Mouse (Mus musculus) brain, embryonic 18.5 days (tissue): ENCODE data around the gene Slc17a7.

Experiments used
- DNase-seq: peaks from one replicate; pipeline ENCODE4 v3.0.0-alpha.2; 2012; ENCODE audit warnings: low read depth, low spot score

Slc17a7 gene

DNA sequence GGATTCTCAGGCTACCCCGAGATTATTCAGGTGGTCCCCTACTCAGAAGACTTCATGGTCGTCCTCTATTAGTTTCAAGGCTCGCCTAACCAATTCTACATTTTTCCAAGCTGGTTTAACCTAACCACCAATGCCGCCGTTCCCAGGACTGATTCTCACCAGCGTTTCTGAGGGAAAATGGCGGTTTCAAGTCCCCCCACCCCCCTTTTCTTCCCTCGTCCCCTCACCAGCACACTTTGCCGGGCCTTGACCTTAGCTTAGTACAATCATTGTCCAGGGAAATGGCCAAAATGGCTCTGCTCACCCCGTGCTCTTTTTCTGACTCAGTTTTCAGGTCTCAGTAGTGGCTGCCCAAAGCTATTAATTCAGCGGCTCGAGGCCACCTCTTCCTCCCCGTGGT lies 11.6 kb downstream of the Slc17a7 start:
- no peak for DNase-seq

- no peak for DNase-seq
These were observed 12.2 kb downstream of the Slc17a7 start for GRCm38 (mm10) chr7:45175929-45176328.

DNA sequence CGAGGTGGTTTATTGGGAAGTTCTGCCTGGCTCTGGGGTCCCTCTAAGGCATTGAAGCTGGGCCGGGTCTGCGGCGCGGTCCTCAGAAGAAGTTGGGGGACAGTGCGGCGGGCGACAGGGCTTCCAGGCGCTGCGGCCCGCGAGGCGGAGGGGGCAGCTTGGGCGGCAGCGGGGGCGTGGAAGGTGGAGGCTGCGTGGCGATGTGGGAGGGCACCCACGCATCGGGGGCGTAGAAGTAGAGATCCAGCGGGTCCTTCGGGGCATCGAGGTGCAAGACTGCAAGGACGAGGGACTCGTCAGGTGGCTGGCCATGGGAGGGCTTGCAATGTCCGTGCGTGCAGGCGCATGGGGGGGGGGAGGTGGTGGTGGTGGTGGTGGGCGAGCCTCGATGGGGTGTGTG lies 12.6 kb downstream of the Slc17a7 start:
- no peak for DNase-seq

DNA sequence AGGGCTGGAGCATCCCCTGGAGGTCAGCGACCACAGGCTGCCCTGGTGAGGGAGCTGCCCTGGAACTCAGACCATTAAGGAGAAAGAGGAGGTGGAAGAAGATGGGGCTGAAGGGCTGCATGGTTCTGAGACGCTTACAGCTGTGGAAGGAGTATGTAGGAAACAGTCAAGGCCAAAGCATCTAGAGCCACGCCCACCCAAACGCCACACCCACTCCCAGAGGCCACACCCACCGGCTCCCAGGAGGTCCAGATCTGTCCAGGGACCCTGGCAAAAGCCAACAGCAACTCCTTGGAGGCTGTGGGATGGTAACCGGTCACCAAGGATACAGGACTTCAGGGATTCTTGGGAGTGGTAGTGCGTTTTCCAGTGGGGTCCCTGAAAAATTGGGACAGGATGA lies 14.8 kb downstream of the Slc17a7 start:
- DNase-seq: no peak

GRCm38 (mm10) chr7:45179469-45179868 lies 15.7 kb downstream of the Slc17a7 start, which contains the start of gene Gfy:
TSS of gene Gfy (minus strand) at chr7:45179569.
- DNase-seq: no peak

- DNase-seq: no peak
These were observed 17.2 kb downstream of the Slc17a7 start, which contains the start of gene Pth2 for GRCm38 (mm10) chr7:45180896-45181477. TSS of gene Pth2 (plus strand) at chr7:45180995.

DNA sequence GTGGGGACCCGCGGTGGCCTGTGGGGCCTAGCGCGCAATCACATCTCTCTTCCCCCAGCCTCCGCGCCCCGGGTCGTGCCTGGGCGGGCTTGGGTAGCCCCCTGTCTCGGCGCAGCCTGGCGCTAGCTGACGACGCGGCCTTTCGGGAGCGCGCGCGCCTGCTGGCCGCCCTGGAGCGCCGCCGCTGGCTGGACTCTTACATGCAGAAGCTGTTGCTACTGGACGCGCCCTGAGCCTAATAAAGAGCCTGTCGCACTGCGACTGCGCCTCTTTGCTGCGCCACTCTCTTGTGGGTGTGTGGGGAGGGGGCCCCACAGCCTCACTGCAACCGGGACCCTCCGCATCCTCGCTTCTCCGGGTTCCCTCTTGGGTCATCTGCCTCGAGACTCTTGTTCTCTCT lies 17.8 kb downstream of the Slc17a7 start:
- no peak for DNase-seq

- DNase-seq: peak; percentile 50
These were observed 18.5 kb downstream of the Slc17a7 start for GRCm38 (mm10) chr7:45182199-45182601.

- no peak for DNase-seq
These were observed 18.9 kb downstream of the Slc17a7 start for GRCm38 (mm10) chr7:45182606-45183005.

DNA sequence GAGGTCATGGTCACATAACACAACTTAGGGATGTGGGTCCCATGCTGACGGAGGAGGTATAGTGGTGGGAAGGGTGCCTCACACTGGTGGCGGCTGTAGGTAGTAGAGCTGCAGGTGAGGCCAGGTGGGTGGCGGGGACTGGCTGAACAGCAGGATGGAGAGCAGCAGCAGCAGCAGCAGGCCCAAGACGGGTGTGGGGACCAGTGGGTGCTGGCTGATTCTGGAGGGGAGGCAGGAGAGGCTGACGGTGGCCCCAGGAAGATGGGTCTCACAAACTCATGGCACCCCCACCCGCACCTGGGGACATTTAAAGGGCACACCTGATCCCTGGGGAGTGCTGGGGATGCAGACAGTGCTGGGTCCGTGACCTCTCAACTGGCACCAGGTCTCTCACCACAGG lies 19.9 kb downstream of the Slc17a7 start:
- DNase-seq: no peak

GRCm38 (mm10) chr7:45185921-45186320 lies 22.2 kb downstream of the Slc17a7 start:
- DNase-seq: no peak

DNA sequence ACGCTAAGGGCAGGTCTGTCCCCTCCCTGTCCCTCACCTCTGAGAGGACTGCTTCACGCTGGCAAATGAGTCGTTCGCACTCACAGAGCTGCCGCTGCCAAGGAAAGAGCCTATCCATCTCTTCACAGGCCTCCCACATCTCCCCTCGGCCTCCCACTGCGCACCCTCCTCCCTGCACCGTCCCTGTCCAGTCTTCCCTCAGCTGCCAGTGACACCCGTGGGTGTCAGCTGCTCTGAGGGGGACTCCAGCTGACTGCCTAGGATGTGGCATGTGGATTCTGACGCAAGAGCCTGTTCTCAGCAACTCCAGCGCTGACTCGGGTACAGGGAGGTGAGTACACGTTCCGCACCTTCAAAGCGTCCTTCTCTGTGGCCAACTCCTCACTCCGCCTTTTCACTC lies 25.9 kb downstream of the Slc17a7 start:
- no peak for DNase-seq

GRCm38 (mm10) chr7:45190186-45190585 lies 26.4 kb downstream of the Slc17a7 start:
- DNase-seq: no peak

GRCm38 (mm10) chr7:45191161-45191560 lies 27.4 kb downstream of the Slc17a7 start:
- no peak for DNase-seq

- no peak for DNase-seq
These were observed 28.1 kb downstream of the Slc17a7 start for GRCm38 (mm10) chr7:45191803-45192363.

DNA sequence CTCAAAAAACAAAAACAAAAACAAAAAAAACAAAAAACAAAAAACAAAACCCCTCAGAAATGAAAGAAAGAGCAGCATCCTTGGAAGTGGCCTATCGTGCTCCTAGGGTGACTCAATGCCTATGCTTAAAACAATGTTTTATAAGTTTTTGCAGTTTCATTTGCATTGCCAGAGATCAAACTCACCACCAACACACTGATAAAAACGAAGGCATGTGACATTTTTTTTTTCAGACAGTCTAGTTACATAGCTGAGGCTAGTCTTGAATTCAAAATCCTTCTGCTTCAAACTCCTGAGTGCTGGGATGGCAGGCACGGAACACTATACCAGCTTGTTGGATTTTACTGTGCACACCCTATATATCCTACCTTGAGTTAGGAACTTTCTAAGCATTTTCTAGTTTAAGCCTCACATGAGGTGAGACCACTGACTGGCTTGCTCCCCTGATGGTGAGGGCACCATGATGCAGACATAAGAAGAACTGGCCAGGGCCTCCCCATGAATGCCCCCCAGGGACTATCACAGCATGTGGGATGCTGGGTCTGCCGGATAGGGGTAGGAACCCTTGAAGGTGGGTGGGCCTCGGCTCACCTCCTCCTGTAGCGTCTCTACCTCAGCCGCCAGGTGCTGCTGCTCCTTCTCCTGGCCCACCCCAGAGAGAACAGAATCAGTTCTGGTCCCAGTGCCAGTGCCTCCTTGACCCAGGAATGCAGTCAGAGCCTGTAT lies 29.0 kb downstream of the Slc17a7 start:
- no peak for DNase-seq

DNA sequence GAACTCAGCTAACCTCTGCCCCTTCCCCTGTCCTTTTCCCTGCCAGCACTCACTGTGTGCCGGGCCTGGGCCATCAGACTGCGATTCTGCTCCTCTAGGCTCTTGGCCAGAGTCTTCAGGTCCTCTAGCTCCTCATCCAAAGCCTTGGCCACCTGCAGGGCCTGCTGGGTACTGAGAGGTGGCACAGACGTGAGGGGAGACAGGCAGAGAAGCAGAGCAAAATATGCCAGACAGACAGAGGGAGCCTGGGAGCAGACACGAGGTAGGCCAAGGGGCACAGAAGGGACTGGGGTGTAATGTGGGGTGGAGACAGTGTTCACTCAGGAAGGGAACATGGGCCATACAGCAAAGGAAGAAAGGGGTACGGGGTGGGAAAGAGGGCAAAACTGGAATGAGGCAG lies 29.7 kb downstream of the Slc17a7 start:
- DNase-seq: no peak

DNA sequence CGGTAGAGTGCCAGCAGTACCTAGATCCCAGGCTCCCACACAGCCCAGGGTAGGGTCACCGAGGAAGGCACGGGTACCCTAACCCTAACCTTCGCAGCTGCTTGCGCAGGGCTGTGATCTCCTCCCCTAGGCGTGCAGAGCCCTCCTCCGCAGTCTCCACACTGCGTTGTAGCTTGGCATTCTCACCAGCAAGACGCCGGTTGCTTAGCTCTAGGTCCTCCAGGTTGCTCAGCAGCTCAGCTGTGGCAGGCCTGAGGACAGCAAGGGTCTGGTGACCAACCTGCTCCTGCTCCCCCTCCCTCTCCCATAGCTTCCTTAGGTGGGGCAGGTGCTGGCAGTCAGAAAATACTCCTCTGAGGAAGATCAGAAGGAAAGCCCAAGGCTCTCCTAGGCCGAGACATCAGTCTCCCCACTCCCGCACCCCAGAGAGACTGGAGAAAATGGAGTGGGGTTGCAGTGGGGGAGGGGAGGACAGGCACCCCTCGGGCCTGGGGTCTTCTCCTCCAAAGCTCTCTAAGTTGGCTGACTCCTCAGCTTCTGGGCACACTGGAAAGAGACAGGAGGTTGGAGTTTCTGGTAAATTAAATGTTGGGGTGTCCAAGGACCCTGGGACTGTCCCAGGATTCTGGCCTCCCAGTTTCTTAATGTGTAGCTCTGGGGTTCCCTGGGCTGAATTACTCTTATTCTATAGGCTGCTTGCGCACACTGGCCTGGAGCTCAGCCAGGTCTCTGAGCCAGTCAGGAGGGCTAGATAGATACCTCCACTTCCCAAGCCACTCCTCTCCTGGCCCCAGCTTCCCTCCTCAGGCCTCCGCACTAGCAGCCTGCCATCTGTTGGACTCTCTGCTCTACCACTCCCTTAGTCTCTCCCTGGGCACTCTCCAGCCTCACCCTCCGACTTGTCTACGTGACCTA lies 30.4 kb downstream of the Slc17a7 start:
- DNase-seq: no peak

DNA sequence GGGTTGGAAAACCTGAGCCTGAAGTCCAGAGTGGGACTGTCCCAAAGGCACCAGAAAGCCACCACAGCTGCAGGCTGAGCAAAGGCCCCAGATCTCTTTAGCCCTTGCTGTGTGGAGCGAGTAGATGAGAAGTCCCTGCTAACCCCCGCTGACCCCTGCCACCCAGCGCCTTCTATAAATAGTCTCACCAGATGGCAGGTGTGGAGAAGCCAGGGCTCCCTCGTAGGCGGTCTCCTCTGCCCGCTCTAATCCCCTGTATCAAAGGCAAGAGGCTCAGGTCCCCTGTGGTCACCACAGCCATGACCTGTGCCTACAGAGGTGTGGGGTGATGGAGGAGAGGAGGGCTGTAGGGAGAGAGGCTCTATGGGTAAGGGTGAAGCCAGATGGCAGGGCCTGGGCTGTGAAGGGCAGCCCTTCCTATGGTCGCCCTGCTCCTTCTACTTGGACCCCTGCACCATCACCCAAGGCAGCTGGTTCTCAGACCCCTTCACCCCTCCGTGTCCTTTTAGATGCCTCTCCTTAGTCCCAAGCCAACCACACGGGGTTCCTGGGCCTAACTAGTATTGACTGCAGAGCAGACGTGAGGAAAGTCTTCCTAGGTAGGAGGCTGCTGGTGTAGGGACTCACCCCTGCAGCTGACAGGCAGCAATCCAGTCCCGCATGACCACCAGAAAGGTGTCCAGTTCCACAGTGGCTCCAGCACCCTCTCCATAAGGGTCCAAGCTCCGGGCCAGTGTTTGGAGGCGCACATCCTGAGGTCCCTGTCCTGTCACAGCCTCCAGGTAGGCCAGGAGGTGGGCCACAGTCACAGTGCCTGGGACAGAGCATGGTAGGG lies 31.8 kb downstream of the Slc17a7 start:
- DNase-seq: no peak

DNA sequence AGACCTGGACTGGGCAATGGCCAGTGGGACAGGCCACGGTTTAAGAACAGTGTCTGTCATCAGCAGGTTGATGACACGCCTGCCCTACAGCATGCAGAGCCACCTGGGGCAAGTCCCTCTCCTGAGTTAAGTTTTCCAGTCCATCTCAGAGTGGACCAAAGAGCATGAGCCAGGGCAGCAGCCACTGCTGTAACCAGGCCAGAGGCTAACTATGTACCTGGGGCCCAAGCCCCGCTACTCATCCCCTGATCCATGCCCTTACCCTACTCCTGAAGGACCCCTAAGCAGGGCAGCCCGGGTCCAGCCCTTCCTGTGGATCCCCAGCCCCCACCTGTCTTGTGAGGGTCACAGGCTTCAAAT lies 32.4 kb downstream of the Slc17a7 start:
- no peak for DNase-seq

DNA sequence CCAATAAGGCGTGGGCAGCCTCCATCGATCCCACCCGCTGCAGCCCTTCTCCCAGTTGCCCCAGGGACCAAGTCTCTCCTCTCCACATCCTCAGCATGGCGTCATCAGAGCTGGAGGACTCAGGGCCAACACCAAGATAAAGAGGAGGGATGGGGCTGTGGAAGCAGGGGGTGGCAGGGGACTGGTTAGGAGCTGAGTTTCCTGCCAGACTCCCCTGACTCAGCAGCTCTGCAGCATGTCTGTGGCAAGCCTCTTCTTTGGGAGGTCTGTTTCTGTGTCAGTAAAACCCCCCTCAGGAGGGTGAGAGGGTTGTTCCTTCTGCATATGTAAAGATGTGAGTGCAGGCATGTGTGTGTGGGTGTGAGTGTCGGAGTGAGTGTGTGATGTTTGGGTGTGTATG lies 33.2 kb downstream of the Slc17a7 start:
- DNase-seq: no peak
